In genomic region chr2:92007933-92008622, GRCm38 (mm10) we compare ENCODE assay signal across 8 mouse cellular contexts. TPM values are rescaled to one million over a fixed set of nuclear protein-coding genes. Genes with fewer than 3 reads are reported as not detected.
DNase-seq lines count a peak whose midpoint lies in the region; ATAC-seq lines count a peak whose summit lies in the region.

No protein-coding gene starts in this region.

- peaks cover 43% of the 10 kb centered on the region for H3K27me3 ChIP-seq in forebrain, embryonic 10.5 days (ENCODE audit: poor library complexity, severe bottlenecking)
- H3K27me3 ChIP-seq in heart, embryonic 15.5 days, result 0 out of 2 replicates have a peak, but pooled peaks cover 6% of the 10 kb centered on the region
- peaks cover 45% of the 10 kb centered on the region for H3K27me3 ChIP-seq in liver, embryonic 15.5 days
- H3K27me3 ChIP-seq in neural tube, embryonic 12.5 days (replicated peaks), result peaks cover 5% of the 10 kb centered on the region; the same call in 1 of the 2 replicates

- H3K4me2 ChIP-seq in heart, embryonic 15.5 days, result peak overlapping the region; percentile 88
- H3K4me2 ChIP-seq in liver, embryonic 15.5 days, result peak overlapping the region; percentile 87
- peak overlapping the region; percentile 94 for H3K4me2 ChIP-seq in neural tube, embryonic 12.5 days (replicated peaks)

- H3K9me3 ChIP-seq in forebrain, embryonic 10.5 days, result no peaks in the 10 kb centered on the region
- no peaks in the 10 kb centered on the region for H3K9me3 ChIP-seq in heart, embryonic 15.5 days (replicated peaks)
- H3K9me3 ChIP-seq in liver, embryonic 15.5 days (replicated peaks), result no peaks in the 10 kb centered on the region
- H3K9me3 ChIP-seq in neural tube, embryonic 12.5 days, result no peaks in the 10 kb centered on the region

- peaks cover 40% of the 10 kb centered on the region for H3K4me1 ChIP-seq in forebrain, embryonic 10.5 days
- H3K4me1 ChIP-seq in heart, embryonic 15.5 days (replicated peaks), result peaks cover 39% of the 10 kb centered on the region
- H3K4me1 ChIP-seq in liver, embryonic 15.5 days (replicated peaks), result peaks cover 36% of the 10 kb centered on the region
- H3K4me1 ChIP-seq in neural tube, embryonic 12.5 days, result peaks cover 19% of the 10 kb centered on the region

- DNase-seq in CD8-positive naive resting alpha-beta T cell, adult 2 months (ENCODE audit: low read depth in 2 of 2, low spot score in 2 of 2), result peak; percentile 87 to 92
- peak; percentile 96 for DNase-seq in c-Kit-positive CD71-negative TER-119-negative erythroid progenitor cells, embryonic 14.5 days (ENCODE audit: low read depth)
- peak; percentile 98 for DNase-seq in forebrain, embryonic 10.5 days (ENCODE audit: extremely low spot score, low spot score)
- DNase-seq in kidney, postnatal 25 days, result peak; percentile 98 to 99
- peak; percentile 96 for DNase-seq in telencephalon, adult 2 months (ENCODE audit: low read depth, low spot score)

- ATAC-seq in heart, embryonic 15.5 days (replicated peaks; ENCODE audit: insufficient number of reproducible peaks, insufficient read depth, low FRiP score, low read depth), result peak; percentile 92
- peak; percentile 95 for ATAC-seq in liver, embryonic 15.5 days (ENCODE audit: insufficient read depth)
- peak; percentile 97 for ATAC-seq in neural tube, embryonic 12.5 days (ENCODE audit: low FRiP score, low read depth)

- H3K27ac ChIP-seq in forebrain, embryonic 10.5 days, result peak overlapping the region; percentile 87
- H3K27ac ChIP-seq in heart, embryonic 15.5 days, result peak overlapping the region; percentile 87
- peak overlapping the region; percentile 68 for H3K27ac ChIP-seq in liver, embryonic 15.5 days (replicated peaks)
- H3K27ac ChIP-seq in neural tube, embryonic 12.5 days, result peak overlapping the region; percentile 26; the same call in 1 of the 2 replicates

- peak overlapping the region; percentile 59 for H3K9ac ChIP-seq in heart, embryonic 15.5 days
- peak overlapping the region; percentile 48 for H3K9ac ChIP-seq in liver, embryonic 15.5 days
- H3K9ac ChIP-seq in neural tube, embryonic 12.5 days, result peak overlapping the region; percentile 69

- peak overlapping the region; percentile 61 for H3K4me3 ChIP-seq in forebrain, embryonic 10.5 days
- H3K4me3 ChIP-seq in heart, embryonic 15.5 days, result peak overlapping the region; percentile 58
- peak overlapping the region; percentile 57 for H3K4me3 ChIP-seq in liver, embryonic 15.5 days (replicated peaks)
- H3K4me3 ChIP-seq in neural tube, embryonic 12.5 days, result peak overlapping the region; percentile 50

- H3K36me3 ChIP-seq in forebrain, embryonic 10.5 days (replicated peaks), result no peaks in the 10 kb centered on the region
- H3K36me3 ChIP-seq in heart, embryonic 15.5 days, result no peaks in the 10 kb centered on the region
- H3K36me3 ChIP-seq in liver, embryonic 15.5 days (replicated peaks), result no peaks in the 10 kb centered on the region
- no peaks in the 10 kb centered on the region for H3K36me3 ChIP-seq in neural tube, embryonic 12.5 days

- WGBS in forebrain, embryonic 10.5 days, result under 1% methylated on average over 31 of the region's 34 CpGs
- under 1% methylated on average over 34 of the region's 34 CpGs for WGBS in heart, embryonic 15.5 days
- under 1% methylated on average over 34 of the region's 34 CpGs for WGBS in liver, embryonic 15.5 days (ENCODE audit: insufficient replicate concordance)
- 0% methylated on average over 34 of the region's 34 CpGs for WGBS in neural tube, embryonic 12.5 days

RNA-seq across cellular contexts. Expression of gene Creb3l1, which starts 16.2 kb away (rescaled TPM):
- polyA plus RNA-seq in forebrain, embryonic 10.5 days (2016; fragmentation: Nextera tagmentation; extraction: Ambion mirVana), result 0.73 and 0.86 TPM in 2 replicates
- 7.5 and 11.2 TPM in 2 replicates for polyA plus RNA-seq in heart, embryonic 15.5 days (2015; fragmentation: Nextera tagmentation; extraction: Ambion mirVana)
- polyA plus RNA-seq in liver, embryonic 15.5 days (2015; fragmentation: Nextera tagmentation; extraction: Ambion mirVana), result 1.1 and 1.3 TPM in 2 replicates
- polyA plus RNA-seq in neural tube, embryonic 12.5 days (2016; fragmentation: Nextera tagmentation; extraction: Ambion mirVana), result 1.7 and 2.5 TPM in 2 replicates

RNA-seq across cellular contexts. Expression of gene Dgkz, which starts 32.4 kb away (rescaled TPM):
- 35.1 and 39.1 TPM in 2 replicates for polyA plus RNA-seq in forebrain, embryonic 10.5 days (2016; fragmentation: Nextera tagmentation; extraction: Ambion mirVana)
- polyA plus RNA-seq in heart, embryonic 15.5 days (2015; fragmentation: Nextera tagmentation; extraction: Ambion mirVana), result 26.6 and 48.2 TPM in 2 replicates
- 21.2 and 26.6 TPM in 2 replicates for polyA plus RNA-seq in liver, embryonic 15.5 days (2015; fragmentation: Nextera tagmentation; extraction: Ambion mirVana)
- polyA plus RNA-seq in neural tube, embryonic 12.5 days (2016; fragmentation: Nextera tagmentation; extraction: Ambion mirVana), result 36.0 and 41.6 TPM in 2 replicates

Comparison
In these comparisons a context has a peak if more than half of its experiments do, and no peak if none do; other contexts are left out.
1. Peak in every context shown above with its lines: DNase-seq, ATAC-seq, H3K4me3 ChIP-seq and H3K27ac ChIP-seq.
2. H3K27ac ChIP-seq: peak in every context shown above with its lines; median percentile 87 in forebrain, embryonic 10.5 days; 87 in heart, embryonic 15.5 days; 68 in liver, embryonic 15.5 days; 26 in neural tube, embryonic 12.5 days.